Mouse (Mus musculus): ENCODE data around the gene Mmp3. TPM values are rescaled to one million over a fixed set of nuclear protein-coding genes. Genes with fewer than 3 reads are reported as not detected.

Mmp3 gene
- polyA plus RNA-seq, 1 experiment from 2014 or later = not detected

Other genes starting within 250 kb of the Mmp3 start
- gene Mmp13, start 173.3 kb upstream of the Mmp3 start, polyA plus RNA-seq (2014; fragmentation: Nextera tagmentation; extraction: Ambion mirVana) = not detected in 2 replicates
- not detected in 2 replicates for gene Mmp12, start 101.4 kb upstream of the Mmp3 start, polyA plus RNA-seq (2014; fragmentation: Nextera tagmentation; extraction: Ambion mirVana)
- not detected in 2 replicates for gene Mmp1b, start 57.8 kb upstream of the Mmp3 start, polyA plus RNA-seq (2014; fragmentation: Nextera tagmentation; extraction: Ambion mirVana)
- not detected in 2 replicates for gene Mmp10, start 56.5 kb downstream of the Mmp3 start, polyA plus RNA-seq (2014; fragmentation: Nextera tagmentation; extraction: Ambion mirVana)
- 0.07 and 0.08 TPM in 2 replicates for gene Mmp8, start 112.6 kb downstream of the Mmp3 start, polyA plus RNA-seq (2014; fragmentation: Nextera tagmentation; extraction: Ambion mirVana)
- not detected in 2 replicates for gene Mmp27, start 125.6 kb downstream of the Mmp3 start, polyA plus RNA-seq (2014; fragmentation: Nextera tagmentation; extraction: Ambion mirVana)
- gene Mmp20, start 182.4 kb downstream of the Mmp3 start, polyA plus RNA-seq (2014; fragmentation: Nextera tagmentation; extraction: Ambion mirVana) = not detected in 2 replicates
- not detected in 2 replicates for gene Mmp7, start 246.3 kb downstream of the Mmp3 start, polyA plus RNA-seq (2014; fragmentation: Nextera tagmentation; extraction: Ambion mirVana)